Mouse (Mus musculus): ENCODE measurements around the gene Usp10. TPM values are rescaled to one million over a fixed set of nuclear protein-coding genes. Genes with fewer than 3 reads are reported as not detected.
A peak's percentile ranks its signal among the peaks of the same experiment; 100 is the strongest.

The Usp10 gene
- polyA plus RNA-seq, 1 experiment from 2014 or later = 181 TPM

DNA sequence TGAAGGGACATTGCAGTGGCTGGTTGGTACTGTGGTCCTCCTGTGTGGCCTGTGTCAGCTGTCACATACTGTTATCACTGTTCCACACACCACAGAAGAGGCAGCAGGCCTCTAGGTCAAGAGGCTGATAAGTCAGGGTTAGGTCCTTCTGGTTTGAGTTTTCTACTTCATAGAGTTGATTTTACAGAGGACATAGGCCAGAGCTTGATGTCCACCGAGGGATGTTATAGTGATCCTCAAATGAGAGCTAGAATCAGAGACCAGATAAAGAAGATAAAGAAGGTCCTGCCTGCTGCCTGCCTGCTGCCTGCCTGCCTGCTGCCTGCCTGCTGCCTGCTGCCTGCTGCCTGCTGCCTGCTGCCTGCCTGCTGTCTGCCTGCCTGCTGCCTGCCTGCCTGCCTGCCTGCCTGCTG is 8.0 kb downstream of the Usp10 start:
- H3K27ac ChIP-seq (ENCODE audit: low read depth, low read length) = no peak overlapping the region
- no peaks in the 10 kb centered on the region for H3K36me3 ChIP-seq (ENCODE audit: control insufficient read depth, insufficient read depth, low read length)
- H3K9me3 ChIP-seq (ENCODE audit: control insufficient read depth, low read length) = no peaks in the 10 kb centered on the region
- H3K4me2 ChIP-seq (ENCODE audit: low read depth) = no peak overlapping the region
- no peak overlapping the region for H3K4me3 ChIP-seq (ENCODE audit: low read depth, low read length)
- no peak overlapping the region for H3K9ac ChIP-seq (ENCODE audit: low read length)
- ATAC-seq (ENCODE audit: insufficient read depth, low FRiP score, low TSS enrichment) (no peak), DNase-seq (ENCODE audit: low spot score) (no peak)
- 89% methylated on average over 1 of the region's 1 CpGs for WGBS
- H3K27me3 ChIP-seq (ENCODE audit: control insufficient read depth, insufficient read depth, low read length) = no peaks in the 10 kb centered on the region
- peaks cover 15% of the 10 kb centered on the region for H3K4me1 ChIP-seq (ENCODE audit: control insufficient read depth, insufficient read depth, low read length)

DNA sequence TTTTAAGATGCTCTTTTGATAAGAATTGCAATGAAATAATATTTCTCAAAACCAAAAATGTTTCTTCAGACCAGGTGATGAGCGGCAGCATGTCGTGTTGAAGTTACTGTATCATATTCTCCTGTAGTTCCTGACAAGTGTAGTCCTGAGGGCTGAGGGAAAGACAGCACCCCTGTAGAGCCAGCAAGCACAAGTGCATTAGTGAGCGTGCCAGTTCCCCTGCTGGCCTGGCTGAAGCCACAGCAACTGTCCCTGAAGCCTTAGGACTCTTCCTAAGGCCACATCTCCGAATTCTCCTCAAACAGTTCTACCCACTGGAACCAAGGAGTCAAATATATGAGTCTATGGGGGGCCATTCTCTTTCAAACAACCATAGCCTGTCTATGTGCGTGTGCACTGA is 13.1 kb downstream of the Usp10 start:
- Histone ChIP-seq H3K9me3 (ENCODE audit: control insufficient read depth, low read length) (no peaks in the 10 kb centered on the region), H3K4me2 (ENCODE audit: low read depth) (no peak overlapping the region), H3K4me3 (ENCODE audit: low read depth, low read length) (no peak overlapping the region), H3K9ac (ENCODE audit: low read length) (no peak overlapping the region), H3K27ac (ENCODE audit: low read depth, low read length) (no peak overlapping the region), H3K36me3 (ENCODE audit: control insufficient read depth, insufficient read depth, low read length) (no peaks in the 10 kb centered on the region), H3K4me1 (ENCODE audit: control insufficient read depth, insufficient read depth, low read length) (peaks cover 6% of the 10 kb centered on the region; the same call in 1 of the 2 replicates), H3K27me3 (ENCODE audit: control insufficient read depth, insufficient read depth, low read length) (no peaks in the 10 kb centered on the region)
- no peak for ATAC-seq (ENCODE audit: insufficient read depth, low FRiP score, low TSS enrichment)
- 84% methylated on average over 5 of the region's 5 CpGs for WGBS
- no peak for DNase-seq (ENCODE audit: low spot score)

DNA sequence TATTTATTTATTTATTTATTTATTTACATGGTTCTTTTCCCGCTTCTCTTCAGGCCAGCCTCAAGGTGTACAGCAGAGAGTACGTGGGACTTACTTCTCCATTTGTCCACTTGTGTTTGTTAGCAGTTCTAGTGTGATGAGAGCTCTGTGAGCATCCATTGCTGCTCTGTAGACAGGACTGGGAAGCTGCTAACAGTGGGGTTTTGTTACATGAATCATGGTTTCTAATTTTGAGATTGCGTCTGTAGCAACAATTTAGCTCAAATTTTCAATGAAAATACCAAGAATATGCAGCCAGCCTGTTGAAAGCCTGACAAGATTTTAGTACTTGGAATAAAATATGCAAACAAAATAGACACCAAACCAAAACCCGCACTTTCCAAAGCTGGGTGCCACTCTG is 15.3 kb downstream of the Usp10 start:
- no peak overlapping the region for H3K4me2 ChIP-seq (ENCODE audit: low read depth)
- H3K4me3 ChIP-seq (ENCODE audit: low read depth, low read length) = no peak overlapping the region
- no peak overlapping the region for H3K27ac ChIP-seq (ENCODE audit: low read depth, low read length)
- no peaks in the 10 kb centered on the region for H3K27me3 ChIP-seq (ENCODE audit: control insufficient read depth, insufficient read depth, low read length)
- no peak overlapping the region for H3K9ac ChIP-seq (ENCODE audit: low read length)
- ATAC-seq (ENCODE audit: insufficient read depth, low FRiP score, low TSS enrichment) (no peak), DNase-seq (ENCODE audit: low spot score) (no peak)
- no peaks in the 10 kb centered on the region for H3K36me3 ChIP-seq (ENCODE audit: control insufficient read depth, insufficient read depth, low read length)
- WGBS = 97% methylated on average over 4 of the region's 4 CpGs
- no peaks in the 10 kb centered on the region for H3K9me3 ChIP-seq (ENCODE audit: control insufficient read depth, low read length)
- H3K4me1 ChIP-seq (ENCODE audit: control insufficient read depth, insufficient read depth, low read length) = peaks cover 6% of the 10 kb centered on the region; the same call in 1 of the 2 replicates

DNA sequence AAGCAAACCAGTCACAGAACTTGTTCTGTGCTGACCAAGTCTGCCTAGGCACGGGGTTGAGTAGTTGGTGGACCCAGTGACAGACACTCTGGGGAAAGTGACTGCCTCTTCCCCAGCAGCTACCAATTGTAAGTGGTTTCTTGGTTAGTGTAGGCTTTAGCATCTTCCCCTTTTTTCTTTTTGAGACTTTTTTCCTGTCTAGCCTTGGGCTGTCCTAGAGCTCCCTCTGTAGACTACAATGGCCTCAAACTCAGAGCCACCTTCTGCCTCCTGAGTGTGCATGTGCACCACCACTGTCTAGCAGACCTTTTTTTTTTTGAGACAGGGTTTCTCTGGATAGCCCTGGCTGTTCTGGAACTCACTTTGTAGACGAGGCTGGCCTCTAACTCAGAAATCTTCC is 16.3 kb downstream of the Usp10 start:
- Histone ChIP-seq H3K9ac (ENCODE audit: low read length) (no peak overlapping the region), H3K4me1 (ENCODE audit: control insufficient read depth, insufficient read depth, low read length) (peaks cover 4% of the 10 kb centered on the region; the same call in 1 of the 2 replicates), H3K27ac (ENCODE audit: low read depth, low read length) (no peak overlapping the region), H3K36me3 (ENCODE audit: control insufficient read depth, insufficient read depth, low read length) (no peaks in the 10 kb centered on the region), H3K4me2 (ENCODE audit: low read depth) (no peak overlapping the region), H3K27me3 (ENCODE audit: control insufficient read depth, insufficient read depth, low read length) (no peaks in the 10 kb centered on the region), H3K9me3 (ENCODE audit: control insufficient read depth, low read length) (no peaks in the 10 kb centered on the region), H3K4me3 (ENCODE audit: low read depth, low read length) (no peak overlapping the region)
- DNase-seq (ENCODE audit: low spot score) = no peak
- WGBS = 81% methylated on average over 2 of the region's 2 CpGs
- no peak for ATAC-seq (ENCODE audit: insufficient read depth, low FRiP score, low TSS enrichment)

DNA sequence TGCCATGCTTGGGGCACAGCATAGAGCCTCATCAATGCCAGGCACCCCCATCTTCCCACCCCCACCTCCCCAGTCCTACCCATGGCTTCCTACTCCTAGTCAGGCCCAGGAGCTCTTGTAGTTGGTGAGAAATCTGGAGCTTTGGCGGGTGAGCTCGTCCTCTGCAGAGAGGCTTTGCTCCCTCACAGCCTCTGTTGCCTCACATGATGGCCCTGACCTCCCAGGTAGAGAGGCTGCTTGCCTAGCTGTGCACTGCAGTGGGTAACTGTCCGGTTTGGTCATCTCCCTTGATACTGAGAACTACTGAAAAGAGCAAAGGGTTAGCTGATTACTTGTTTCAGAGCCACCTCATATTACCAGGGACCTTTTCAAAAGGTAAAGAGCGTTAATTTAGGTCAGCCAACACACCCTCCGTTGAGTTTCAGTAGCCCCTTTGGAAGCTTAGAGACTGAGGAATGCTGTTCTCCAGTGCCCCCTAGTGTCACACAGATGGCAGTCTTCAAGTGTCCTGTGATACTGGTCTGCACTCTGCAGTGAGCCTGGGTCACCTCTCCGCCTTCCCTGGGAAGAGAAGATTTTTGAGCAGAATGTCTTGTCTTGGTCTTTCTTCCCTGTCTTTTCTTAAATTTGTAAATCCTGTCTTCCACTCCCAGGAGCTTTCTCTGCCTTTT is 17.4 kb downstream of the Usp10 start:
- 44% methylated on average over 6 of the region's 6 CpGs for WGBS
- no peaks in the 10 kb centered on the region for H3K9me3 ChIP-seq (ENCODE audit: control insufficient read depth, low read length)
- H3K36me3 ChIP-seq (ENCODE audit: control insufficient read depth, insufficient read depth, low read length) = no peaks in the 10 kb centered on the region; the same call in 1 of the 2 replicates
- DNase-seq (ENCODE audit: low spot score) (peak; percentile 40), ATAC-seq (ENCODE audit: insufficient read depth, low FRiP score, low TSS enrichment) (no peak)
- no peak overlapping the region for H3K4me3 ChIP-seq (ENCODE audit: low read depth, low read length)
- no peak overlapping the region for H3K9ac ChIP-seq (ENCODE audit: low read length)
- no peaks in the 10 kb centered on the region for H3K27me3 ChIP-seq (ENCODE audit: control insufficient read depth, insufficient read depth, low read length)
- H3K4me1 ChIP-seq (ENCODE audit: control insufficient read depth, insufficient read depth, low read length) = peaks cover 4% of the 10 kb centered on the region; the same call in 1 of the 2 replicates
- H3K4me2 ChIP-seq (ENCODE audit: low read depth) = no peak overlapping the region
- H3K27ac ChIP-seq (ENCODE audit: low read depth, low read length) = no peak overlapping the region

DNA sequence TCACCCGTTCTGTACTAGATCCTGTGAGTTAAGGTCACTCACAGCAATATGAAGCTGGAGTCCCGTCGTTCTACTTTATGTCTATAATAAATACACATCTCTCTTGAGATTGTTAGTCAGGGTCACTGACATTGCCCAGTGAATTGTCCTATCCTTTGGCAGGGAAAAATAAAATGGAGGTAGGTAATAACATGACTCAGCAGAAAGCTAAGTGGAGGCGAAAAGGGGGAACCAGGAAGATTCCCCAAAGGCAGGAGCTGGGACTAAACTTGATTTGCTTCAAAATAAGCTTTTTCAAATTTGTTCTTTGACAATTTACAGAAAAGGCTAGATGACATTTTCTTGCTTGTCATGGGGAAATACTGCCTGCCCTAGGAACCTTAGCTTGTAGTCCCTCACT is 21.2 kb downstream of the Usp10 start:
- Histone ChIP-seq H3K4me2 (ENCODE audit: low read depth) (no peak overlapping the region), H3K27me3 (ENCODE audit: control insufficient read depth, insufficient read depth, low read length) (no peaks in the 10 kb centered on the region), H3K36me3 (ENCODE audit: control insufficient read depth, insufficient read depth, low read length) (no peaks in the 10 kb centered on the region; the same call in 1 of the 2 replicates), H3K27ac (ENCODE audit: low read depth, low read length) (no peak overlapping the region), H3K4me3 (ENCODE audit: low read depth, low read length) (no peak overlapping the region), H3K9me3 (ENCODE audit: control insufficient read depth, low read length) (no peaks in the 10 kb centered on the region), H3K9ac (ENCODE audit: low read length) (no peak overlapping the region), H3K4me1 (ENCODE audit: control insufficient read depth, insufficient read depth, low read length) (no peaks in the 10 kb centered on the region)
- no peak for ATAC-seq (ENCODE audit: insufficient read depth, low FRiP score, low TSS enrichment)
- WGBS = 84% methylated on average over 4 of the region's 4 CpGs
- no peak for DNase-seq (ENCODE audit: low spot score)

DNA sequence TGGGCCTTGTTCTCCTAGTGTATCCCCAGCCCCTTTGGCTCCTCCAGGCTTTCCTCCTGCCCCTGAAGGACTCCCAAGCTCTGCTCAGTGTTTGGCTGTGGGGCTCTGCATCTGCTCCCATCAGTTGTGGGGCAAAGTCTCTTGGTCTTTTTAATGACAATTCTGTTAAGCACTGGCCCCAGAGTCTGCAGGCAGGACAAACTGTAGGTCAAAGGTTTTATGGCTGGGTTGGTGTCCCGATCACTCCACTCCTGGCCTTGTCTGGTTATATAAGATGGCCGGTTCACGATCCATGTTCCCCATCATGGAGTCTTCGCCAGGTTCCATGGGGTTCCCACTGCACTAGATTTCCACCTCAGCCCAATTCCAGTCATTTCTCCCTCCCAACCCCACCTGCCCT is 23.5 kb downstream of the Usp10 start:
- Histone ChIP-seq H3K9ac (ENCODE audit: low read length) (no peak overlapping the region), H3K4me3 (ENCODE audit: low read depth, low read length) (no peak overlapping the region), H3K4me2 (ENCODE audit: low read depth) (no peak overlapping the region), H3K4me1 (ENCODE audit: control insufficient read depth, insufficient read depth, low read length) (no peaks in the 10 kb centered on the region), H3K36me3 (ENCODE audit: control insufficient read depth, insufficient read depth, low read length) (peaks cover 4% of the 10 kb centered on the region; the same call in 1 of the 2 replicates), H3K9me3 (ENCODE audit: control insufficient read depth, low read length) (no peaks in the 10 kb centered on the region), H3K27me3 (ENCODE audit: control insufficient read depth, insufficient read depth, low read length) (no peaks in the 10 kb centered on the region), H3K27ac (ENCODE audit: low read depth, low read length) (no peak overlapping the region)
- DNase-seq (ENCODE audit: low spot score) (no peak), ATAC-seq (ENCODE audit: insufficient read depth, low FRiP score, low TSS enrichment) (no peak)
- 98% methylated on average over 4 of the region's 4 CpGs for WGBS

DNA sequence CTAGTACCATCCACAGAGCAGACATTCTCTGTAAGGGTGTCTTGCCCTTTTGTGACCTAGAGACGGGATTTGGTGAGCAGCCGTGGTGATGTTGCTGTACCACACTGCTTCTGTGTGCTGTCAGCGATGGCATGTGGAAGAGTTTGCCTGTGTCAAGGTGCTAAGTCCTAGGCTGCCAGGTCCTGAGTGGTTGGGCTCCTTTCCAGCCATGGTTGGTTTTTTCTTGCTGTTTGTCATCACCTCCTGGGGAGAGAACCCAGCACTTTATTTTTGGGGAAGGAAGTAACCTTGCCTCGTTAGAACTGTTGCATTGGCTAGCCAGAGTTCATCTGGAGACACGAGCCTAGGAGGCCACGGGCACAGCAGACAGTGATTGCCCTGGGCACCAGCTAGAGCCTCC is 25.4 kb downstream of the Usp10 start:
- H3K4me1 ChIP-seq (ENCODE audit: control insufficient read depth, insufficient read depth, low read length) = no peaks in the 10 kb centered on the region
- no peak overlapping the region for H3K27ac ChIP-seq (ENCODE audit: low read depth, low read length)
- no peak overlapping the region for H3K9ac ChIP-seq (ENCODE audit: low read length)
- no peak overlapping the region for H3K4me2 ChIP-seq (ENCODE audit: low read depth)
- WGBS = 82% methylated on average over 6 of the region's 6 CpGs
- no peaks in the 10 kb centered on the region for H3K9me3 ChIP-seq (ENCODE audit: control insufficient read depth, low read length)
- ATAC-seq (ENCODE audit: insufficient read depth, low FRiP score, low TSS enrichment) (no peak), DNase-seq (ENCODE audit: low spot score) (no peak)
- no peaks in the 10 kb centered on the region for H3K27me3 ChIP-seq (ENCODE audit: control insufficient read depth, insufficient read depth, low read length)
- peaks cover 4% of the 10 kb centered on the region; the same call in 1 of the 2 replicates for H3K36me3 ChIP-seq (ENCODE audit: control insufficient read depth, insufficient read depth, low read length)
- no peak overlapping the region for H3K4me3 ChIP-seq (ENCODE audit: low read depth, low read length)

DNA sequence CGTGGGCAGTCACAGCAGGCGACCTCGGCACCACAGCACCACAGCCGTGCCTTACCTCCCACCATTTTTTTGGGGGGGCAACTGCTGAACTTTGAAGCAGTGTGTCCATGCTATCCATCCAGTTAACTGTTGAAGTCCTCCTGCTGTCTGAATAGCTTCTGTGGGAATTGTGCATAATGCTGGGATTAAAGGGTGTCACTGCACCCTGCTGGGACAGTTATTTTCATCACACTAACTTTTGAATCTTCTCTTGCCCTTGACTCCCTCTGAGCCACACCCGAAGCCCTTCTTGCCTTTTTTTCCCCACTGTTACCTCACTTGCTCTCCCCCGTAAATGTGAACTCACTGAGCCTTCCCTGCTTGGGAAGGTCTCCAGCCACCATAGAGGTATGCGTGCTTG is 28.3 kb downstream of the Usp10 start:
- no peaks in the 10 kb centered on the region for H3K9me3 ChIP-seq (ENCODE audit: control insufficient read depth, low read length)

More for the DNA sequence above, 28.3 kb downstream of the Usp10 start:
- H3K4me2 ChIP-seq (ENCODE audit: low read depth) = no peak overlapping the region
- no peak overlapping the region for H3K4me3 ChIP-seq (ENCODE audit: low read depth, low read length)
- no peaks in the 10 kb centered on the region for H3K4me1 ChIP-seq (ENCODE audit: control insufficient read depth, insufficient read depth, low read length)
- H3K36me3 ChIP-seq (ENCODE audit: control insufficient read depth, insufficient read depth, low read length) = peaks cover 12% of the 10 kb centered on the region
- ATAC-seq (ENCODE audit: insufficient read depth, low FRiP score, low TSS enrichment) (no peak), DNase-seq (ENCODE audit: low spot score) (no peak)
- no peak overlapping the region for H3K27ac ChIP-seq (ENCODE audit: low read depth, low read length)
- H3K9ac ChIP-seq (ENCODE audit: low read length) = no peak overlapping the region
- H3K27me3 ChIP-seq (ENCODE audit: control insufficient read depth, insufficient read depth, low read length) = no peaks in the 10 kb centered on the region
- 80% methylated on average over 7 of the region's 7 CpGs for WGBS

Measured in neural tube, embryonic 11.5 days (tissue).